7 mouse cellular contexts compared by ENCODE assay signal in genomic region chr9:40376139-40376541, GRCm38 (mm10).
DNase-seq lines count a peak whose midpoint lies in the region; ATAC-seq and TF ChIP-seq lines count a peak whose summit lies in the region.

No protein-coding gene starts in this region.

- ATAC-seq in hindbrain, embryonic 12.5 days (ENCODE audit: low FRiP score): peak; percentile 78
- ATAC-seq in lung, embryonic 14.5 days (ENCODE audit: insufficient read depth): peak; percentile 69
- ATAC-seq in inflammation-experienced regulatory T-cells, adult 6 months: no peak

- peak overlapping the region; percentile 18; the same call in 1 of the 2 replicates for H3K27ac ChIP-seq in hindbrain, embryonic 12.5 days
- no peak overlapping the region for H3K27ac ChIP-seq in lung, embryonic 14.5 days (ENCODE audit: low read depth)

- TF ChIP-seq CTCF in brain, embryonic 14.5 days (IDR thresholded peaks at IDR 0.05; ENCODE audit: borderline replicate concordance, extremely low read depth, insufficient read depth, insufficient read length): peak; percentile 35; the same call in 1 of the 2 replicates
- peak; percentile 17; the same call in 1 of the 2 replicates for TF ChIP-seq CTCF in lung, embryonic 14.5 days (IDR thresholded peaks at IDR 0.05; ENCODE audit: low read depth)

- H3K27me3 ChIP-seq in hindbrain, embryonic 12.5 days: no peaks in the 10 kb centered on the region
- no peaks in the 10 kb centered on the region for H3K27me3 ChIP-seq in lung, embryonic 14.5 days (ENCODE audit: insufficient read depth, low read length)

- peak overlapping the region; percentile 19 for H3K4me3 ChIP-seq in hindbrain, embryonic 12.5 days
- H3K4me3 ChIP-seq in lung, embryonic 14.5 days (ENCODE audit: low read depth, low read length): no peak overlapping the region

- H3K36me3 ChIP-seq in hindbrain, embryonic 12.5 days: no peaks in the 10 kb centered on the region
- H3K36me3 ChIP-seq in lung, embryonic 14.5 days (ENCODE audit: insufficient read depth): no peaks in the 10 kb centered on the region

- peak overlapping the region; percentile 44 for H3K4me2 ChIP-seq in hindbrain, embryonic 12.5 days (replicated peaks)
- H3K4me2 ChIP-seq in lung, embryonic 14.5 days: peak overlapping the region; percentile 31; the same call in 1 of the 2 replicates

- no peak for TF ChIP-seq POLR2A in brain, embryonic 14.5 days (IDR thresholded peaks at IDR 0.05; ENCODE audit: borderline replicate concordance, extremely low read depth, insufficient read depth, insufficient read length, poor library complexity, severe bottlenecking)

- peak overlapping the region; percentile 36; the same call in 1 of the 2 replicates for H3K9ac ChIP-seq in hindbrain, embryonic 12.5 days
- no peak overlapping the region for H3K9ac ChIP-seq in lung, embryonic 14.5 days

- H3K9me3 ChIP-seq in hindbrain, embryonic 12.5 days (replicated peaks): no peaks in the 10 kb centered on the region
- no peaks in the 10 kb centered on the region for H3K9me3 ChIP-seq in lung, embryonic 14.5 days (ENCODE audit: low read depth, low read length)

- WGBS in hindbrain, embryonic 12.5 days: 8% methylated on average over 11 of the region's 11 CpGs
- 10% methylated on average over 11 of the region's 11 CpGs for WGBS in lung, embryonic 14.5 days

- peaks cover 30% of the 10 kb centered on the region for H3K4me1 ChIP-seq in hindbrain, embryonic 12.5 days
- H3K4me1 ChIP-seq in lung, embryonic 14.5 days (ENCODE audit: insufficient read depth): no peaks in the 10 kb centered on the region

- peak; percentile 81 for DNase-seq in brain, embryonic 14.5 days (ENCODE audit: low read depth)
- peak; percentile 45 to 54 for DNase-seq in cerebellum, postnatal 4 days (ENCODE audit: low spot score in 2 of 2)
- DNase-seq in layer of hippocampus, adult 9-11 months: peak; percentile 82
- DNase-seq in lung, embryonic 14.5 days: peak; percentile 32
- peak; percentile 75 to 81 for DNase-seq in right cerebral cortex, adult 2 months (ENCODE audit: low spot score in 2 of 2)

Comparison
In these comparisons a context has a peak if more than half of its experiments do, and no peak if none do; other contexts are left out.
1. DNase-seq: peak in every context shown above with its lines; median percentile 82 in layer of hippocampus, adult 9-11 months; 81 in brain, embryonic 14.5 days; 78 in right cerebral cortex, adult 2 months; 50 in cerebellum, postnatal 4 days; 32 in lung, embryonic 14.5 days.